Mouse (Mus musculus) erythroblast, embryonic 14.5 days (primary cell): ENCODE results near the gene Bicc1. TPM values are rescaled to one million over a fixed set of nuclear protein-coding genes. Genes with fewer than 3 reads are reported as not detected.

Experiments used
- H3K27me3 ChIP-seq: 2 replicates; pipeline ENCODE4 v1.6.1; 2012; ENCODE audit warnings: inconsistent platforms; ENCODE audit not compliant: control insufficient read depth
- H3K36me3 ChIP-seq: 2 replicates; pipeline ENCODE4 v1.6.1; 2012; ENCODE audit warnings: mild to moderate bottlenecking, inconsistent platforms; ENCODE audit not compliant: control insufficient read depth
- H3K4me1 ChIP-seq: 2 replicates; pipeline ENCODE4 v1.6.1; 2012; ENCODE audit warnings: inconsistent platforms; ENCODE audit not compliant: control insufficient read depth
- H3K4me3 ChIP-seq: replicated peaks from 2 replicates; pipeline ENCODE3; 2012; ENCODE audit warnings: moderate library complexity, mild to moderate bottlenecking, inconsistent platforms
- H3K9me3 ChIP-seq: 2 replicates; pipeline ENCODE4 v1.6.1; 2012; ENCODE audit warnings: low read length, inconsistent platforms, mixed read lengths; ENCODE audit not compliant: control insufficient read depth
- GATA1 ChIP-seq: IDR thresholded peaks from 2 replicates; pipeline ENCODE4 v1.6.1; 2012; ENCODE audit warnings: low read length, inconsistent platforms, mixed read lengths
- TAL1 ChIP-seq: IDR thresholded peaks from 3 replicates; pipeline ENCODE4 v1.6.1; 2012; ENCODE audit warnings: low read length, inconsistent platforms, mixed read lengths
- polyA plus RNA-seq: library from polyadenylated mRNA; stranded (reverse); fragments of >175 nt; gene quantifications from 2 replicates; pipeline ENCODE4 v1.2.3, GENCODE M21; 2012

Bicc1 gene
- polyA plus RNA-seq, 1 experiment: not detected

GRCm38 (mm10) chr10:71146681-71147615 lies 12.6 kb downstream of the Bicc1 start:
- no peaks in the 10 kb centered on the region for H3K36me3 ChIP-seq
- TF ChIP-seq GATA1 (no peak), TAL1 (no peak)
- H3K4me3 ChIP-seq: no peak overlapping the region

GRCm38 (mm10) chr10:71145801-71146200 lies 13.7 kb downstream of the Bicc1 start:
- Histone ChIP-seq H3K4me1 (no peaks in the 10 kb centered on the region), H3K27me3 (no peaks in the 10 kb centered on the region), H3K9me3 (peaks cover 3% of the 10 kb centered on the region; the same call in 1 of the 2 replicates), H3K36me3 (no peaks in the 10 kb centered on the region), H3K4me3 (no peak overlapping the region)
- no peak for TF ChIP-seq GATA1
- TF ChIP-seq TAL1: no peak

More at GRCm38 (mm10) chr10:71146681-71147615, 12.6 kb downstream of the Bicc1 start:
- Histone ChIP-seq H3K27me3 (no peaks in the 10 kb centered on the region), H3K9me3 (peaks cover 3% of the 10 kb centered on the region; the same call in 1 of the 2 replicates), H3K4me1 (no peaks in the 10 kb centered on the region)

- H3K27me3 ChIP-seq: no peaks in the 10 kb centered on the region
- H3K9me3 ChIP-seq: peaks cover 3% of the 10 kb centered on the region; the same call in 1 of the 2 replicates
- H3K4me1 ChIP-seq: no peaks in the 10 kb centered on the region
- H3K36me3 ChIP-seq: no peaks in the 10 kb centered on the region
- TF ChIP-seq GATA1 (no peak), TAL1 (no peak)
- no peak overlapping the region for H3K4me3 ChIP-seq
Observed at GRCm38 (mm10) chr10:71144191-71144590, 15.3 kb downstream of the Bicc1 start.

GRCm38 (mm10) chr10:71142568-71142967 lies 16.9 kb downstream of the Bicc1 start:
- H3K27me3 ChIP-seq: no peaks in the 10 kb centered on the region
- no peak for TF ChIP-seq TAL1
- no peak for TF ChIP-seq GATA1
- peaks cover 3% of the 10 kb centered on the region; the same call in 1 of the 2 replicates for H3K9me3 ChIP-seq
- no peaks in the 10 kb centered on the region for H3K36me3 ChIP-seq
- H3K4me3 ChIP-seq: no peak overlapping the region
- no peaks in the 10 kb centered on the region for H3K4me1 ChIP-seq

- Histone ChIP-seq H3K9me3 (no peaks in the 10 kb centered on the region), H3K4me1 (no peaks in the 10 kb centered on the region), H3K36me3 (no peaks in the 10 kb centered on the region), H3K4me3 (no peak overlapping the region), H3K27me3 (no peaks in the 10 kb centered on the region)
- TF ChIP-seq GATA1: no peak
- no peak for TF ChIP-seq TAL1
Observed at GRCm38 (mm10) chr10:71140281-71140845, 19.1 kb downstream of the Bicc1 start.

- Histone ChIP-seq H3K27me3 (no peaks in the 10 kb centered on the region), H3K36me3 (no peaks in the 10 kb centered on the region), H3K4me3 (no peak overlapping the region), H3K4me1 (no peaks in the 10 kb centered on the region), H3K9me3 (no peaks in the 10 kb centered on the region)
- TF ChIP-seq GATA1 (no peak), TAL1 (no peak)
Observed at GRCm38 (mm10) chr10:71138852-71139197, 20.7 kb downstream of the Bicc1 start.

GRCm38 (mm10) chr10:71138132-71138851 lies 21.2 kb downstream of the Bicc1 start:
- Histone ChIP-seq H3K4me1 (no peaks in the 10 kb centered on the region), H3K27me3 (no peaks in the 10 kb centered on the region), H3K36me3 (no peaks in the 10 kb centered on the region), H3K9me3 (no peaks in the 10 kb centered on the region), H3K4me3 (no peak overlapping the region)
- TF ChIP-seq TAL1 (no peak), GATA1 (no peak)

GRCm38 (mm10) chr10:71137606-71138005 lies 21.9 kb downstream of the Bicc1 start:
- H3K4me1 ChIP-seq: no peaks in the 10 kb centered on the region
- no peaks in the 10 kb centered on the region for H3K9me3 ChIP-seq
- H3K4me3 ChIP-seq: no peak overlapping the region
- no peak for TF ChIP-seq TAL1
- TF ChIP-seq GATA1: no peak
- H3K36me3 ChIP-seq: no peaks in the 10 kb centered on the region
- H3K27me3 ChIP-seq: no peaks in the 10 kb centered on the region

- Histone ChIP-seq H3K36me3 (no peaks in the 10 kb centered on the region), H3K9me3 (0 out of 2 replicates have a peak, but pooled peaks cover 2% of the 10 kb centered on the region), H3K4me3 (no peak overlapping the region), H3K4me1 (no peaks in the 10 kb centered on the region), H3K27me3 (no peaks in the 10 kb centered on the region)
- TF ChIP-seq GATA1 (no peak), TAL1 (no peak)
Observed at GRCm38 (mm10) chr10:71131333-71131732, 28.2 kb downstream of the Bicc1 start.
